Mouse (Mus musculus): ENCODE data around the gene Togaram2.
A peak's percentile ranks its signal among the peaks of the same experiment; 100 is the strongest.
"Not testable (repeated sequence)": the region's sequence is repeated elsewhere in the genome, so short reads cannot be mapped to it uniquely, and the experiment has no call there.

Togaram2 gene

GRCm38 (mm10) chr17:71673092-71673491, at the start of gene Togaram2:
Gene Togaram2 (plus strand): TSS chr17:71673261.
- DNase-seq (ENCODE audit: low spot score): peak; percentile 39

GRCm38 (mm10) chr17:71631806-71632205, 41.3 kb upstream of the Togaram2 start:
- DNase-seq (ENCODE audit: low spot score): no peak

GRCm38 (mm10) chr17:71633350-71633749, 39.7 kb upstream of the Togaram2 start:
- DNase-seq (ENCODE audit: low spot score): no peak

- DNase-seq (ENCODE audit: low spot score): no peak
Observed at GRCm38 (mm10) chr17:71636786-71637185, 36.3 kb upstream of the Togaram2 start.

DNA sequence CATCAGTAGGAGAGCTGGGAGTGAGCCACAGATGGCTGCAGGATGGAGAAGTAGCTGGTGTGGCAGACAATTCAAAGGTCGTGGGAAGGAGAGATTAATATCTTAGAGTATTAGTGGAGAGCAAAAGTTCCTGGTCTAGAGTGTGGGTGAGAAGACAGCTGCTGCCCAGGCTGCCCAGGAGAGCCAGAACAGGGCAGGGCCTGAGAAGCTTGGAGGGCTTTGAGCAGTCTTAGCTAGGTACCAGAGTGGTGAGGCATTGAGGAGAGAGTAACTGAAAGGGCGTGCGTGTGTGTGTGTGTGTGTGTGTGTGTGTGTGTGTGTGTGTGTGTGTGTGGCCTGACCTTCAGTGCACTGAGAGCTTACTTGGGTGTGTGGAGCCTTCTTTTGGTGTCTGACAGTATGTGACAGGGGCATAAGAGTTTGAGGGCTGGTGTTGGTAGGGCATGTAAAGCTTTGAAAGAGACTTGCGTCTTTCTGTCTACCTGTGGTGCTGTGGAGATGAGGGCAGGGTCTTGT, 35.3 kb upstream of the Togaram2 start:
- no peak for DNase-seq (ENCODE audit: low spot score)

GRCm38 (mm10) chr17:71639056-71639455, 34.0 kb upstream of the Togaram2 start:
- DNase-seq (ENCODE audit: low spot score): not testable (repeated sequence)

GRCm38 (mm10) chr17:71640421-71641085, 32.5 kb upstream of the Togaram2 start:
- no peak for DNase-seq (ENCODE audit: low spot score)

DNA sequence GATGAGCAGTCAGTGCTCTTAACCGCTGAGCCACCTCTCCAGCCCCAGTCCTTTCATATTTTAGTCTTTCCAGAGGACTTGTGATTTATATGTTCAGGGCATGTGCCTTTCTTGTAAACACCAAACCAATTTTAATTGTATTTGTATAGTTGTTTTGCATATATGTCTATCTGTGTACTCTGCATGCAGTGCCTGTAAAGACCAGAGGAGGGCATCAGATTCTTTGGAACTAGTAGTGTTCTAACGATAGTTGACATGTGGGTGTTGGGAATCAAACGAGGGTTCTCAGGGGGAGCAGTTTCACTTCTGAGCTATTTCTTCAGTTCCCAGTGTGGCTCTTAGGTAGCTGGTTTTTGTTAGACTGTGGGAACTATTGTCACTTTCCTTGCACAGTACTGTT, 30.9 kb upstream of the Togaram2 start:
- no peak for DNase-seq (ENCODE audit: low spot score)

DNA sequence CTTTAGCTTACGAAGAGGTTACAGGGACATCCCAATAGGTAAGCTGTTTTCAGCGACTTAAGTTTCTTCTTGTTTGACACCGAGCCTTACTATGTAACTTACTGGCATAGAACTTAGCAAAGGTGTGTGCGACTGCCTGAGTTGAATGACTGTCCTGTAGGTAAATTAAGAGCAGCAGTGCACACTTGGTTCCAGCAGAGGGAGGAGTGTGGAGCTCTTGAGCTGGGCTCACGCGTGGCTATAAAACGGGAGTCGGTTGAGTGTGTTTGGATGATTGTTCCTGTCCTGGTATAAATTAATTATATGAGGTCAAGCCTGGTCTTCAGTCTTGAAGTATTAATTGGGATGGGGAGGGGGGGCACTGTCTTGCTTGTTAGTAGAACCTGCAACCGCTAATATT, 23.1 kb upstream of the Togaram2 start:
- no peak for DNase-seq (ENCODE audit: low spot score)

DNA sequence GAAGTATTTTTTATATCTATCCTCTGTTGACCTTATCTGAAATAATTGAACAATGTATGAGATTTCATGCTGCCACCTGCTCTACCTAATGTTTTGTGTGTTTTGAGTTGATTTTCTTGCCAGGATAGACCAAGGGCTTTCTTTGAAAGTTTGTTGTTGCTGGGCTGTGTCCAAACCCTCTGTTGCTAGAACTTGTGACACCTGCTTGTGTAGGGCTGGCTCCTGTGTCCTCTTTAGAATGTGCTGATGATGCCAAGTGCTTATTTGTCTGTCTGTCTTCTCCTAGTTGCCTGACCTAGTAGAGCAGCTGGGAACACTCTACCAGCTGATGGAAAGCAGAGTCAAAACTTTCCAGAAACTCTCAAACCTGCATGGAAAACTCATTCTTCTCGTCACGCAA, 20.6 kb upstream of the Togaram2 start:
- DNase-seq (ENCODE audit: low spot score): no peak

GRCm38 (mm10) chr17:71652934-71653333, 20.1 kb upstream of the Togaram2 start:
- DNase-seq (ENCODE audit: low spot score): no peak

GRCm38 (mm10) chr17:71657521-71657920, 15.5 kb upstream of the Togaram2 start:
- no peak for DNase-seq (ENCODE audit: low spot score)

GRCm38 (mm10) chr17:71658666-71659065, 14.4 kb upstream of the Togaram2 start:
- DNase-seq (ENCODE audit: low spot score): no peak

- no peak for DNase-seq (ENCODE audit: low spot score)
Observed at GRCm38 (mm10) chr17:71660390-71660789, 12.7 kb upstream of the Togaram2 start.

DNA sequence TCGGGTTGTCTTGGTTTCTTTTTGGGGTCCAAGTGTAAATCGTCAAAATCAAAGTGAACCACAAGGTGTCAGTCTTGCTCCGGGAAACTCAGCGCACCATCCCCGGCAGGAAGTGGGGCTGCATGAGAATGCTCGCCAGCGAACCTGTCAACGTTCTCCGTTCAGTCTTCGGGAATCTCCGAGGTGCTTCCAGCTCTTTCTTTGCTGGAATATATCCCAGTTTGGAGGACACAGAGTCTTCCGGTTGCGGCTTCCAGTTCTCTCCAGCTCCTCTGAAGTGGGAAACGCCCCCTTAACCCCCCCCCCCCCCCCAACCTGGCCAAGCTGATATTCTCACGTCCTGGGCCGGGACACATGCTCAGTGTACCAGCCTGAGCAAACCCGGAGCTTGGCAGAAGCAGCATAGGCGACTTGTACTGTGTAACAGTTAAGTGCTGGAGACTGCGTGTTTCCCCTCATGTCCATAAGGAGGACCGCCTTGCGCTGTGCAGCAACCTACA, 10.3 kb upstream of the Togaram2 start:
- peak; percentile 60 for DNase-seq (ENCODE audit: low spot score)

- DNase-seq (ENCODE audit: low spot score): no peak
Observed at GRCm38 (mm10) chr17:71663491-71663890, 9.6 kb upstream of the Togaram2 start.

- no peak for DNase-seq (ENCODE audit: low spot score)
Observed at GRCm38 (mm10) chr17:71664172-71664571, 8.9 kb upstream of the Togaram2 start.

DNA sequence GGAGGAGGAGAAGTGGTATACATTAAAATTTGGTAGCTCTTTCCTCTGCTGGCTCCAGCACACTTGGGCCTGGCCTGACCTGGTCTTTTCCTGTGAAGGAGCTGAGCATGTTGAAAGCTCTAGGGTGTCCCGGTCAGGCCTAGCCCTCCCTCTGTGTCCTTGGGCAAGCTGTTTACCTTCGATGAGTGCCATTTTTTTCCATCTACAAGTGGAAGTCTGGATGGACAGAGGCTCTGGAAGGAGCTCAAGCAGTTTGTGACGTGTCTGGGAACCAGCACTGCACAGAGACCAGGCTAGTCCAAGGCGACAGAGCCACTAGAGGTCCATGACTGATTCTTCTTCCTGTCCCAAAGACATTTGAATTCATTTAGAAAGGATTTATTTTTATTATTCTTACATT, 7.9 kb upstream of the Togaram2 start:
- DNase-seq (ENCODE audit: low spot score): no peak

- DNase-seq (ENCODE audit: low spot score): no peak
Observed at GRCm38 (mm10) chr17:71669511-71669910, 3.5 kb upstream of the Togaram2 start.

DNA sequence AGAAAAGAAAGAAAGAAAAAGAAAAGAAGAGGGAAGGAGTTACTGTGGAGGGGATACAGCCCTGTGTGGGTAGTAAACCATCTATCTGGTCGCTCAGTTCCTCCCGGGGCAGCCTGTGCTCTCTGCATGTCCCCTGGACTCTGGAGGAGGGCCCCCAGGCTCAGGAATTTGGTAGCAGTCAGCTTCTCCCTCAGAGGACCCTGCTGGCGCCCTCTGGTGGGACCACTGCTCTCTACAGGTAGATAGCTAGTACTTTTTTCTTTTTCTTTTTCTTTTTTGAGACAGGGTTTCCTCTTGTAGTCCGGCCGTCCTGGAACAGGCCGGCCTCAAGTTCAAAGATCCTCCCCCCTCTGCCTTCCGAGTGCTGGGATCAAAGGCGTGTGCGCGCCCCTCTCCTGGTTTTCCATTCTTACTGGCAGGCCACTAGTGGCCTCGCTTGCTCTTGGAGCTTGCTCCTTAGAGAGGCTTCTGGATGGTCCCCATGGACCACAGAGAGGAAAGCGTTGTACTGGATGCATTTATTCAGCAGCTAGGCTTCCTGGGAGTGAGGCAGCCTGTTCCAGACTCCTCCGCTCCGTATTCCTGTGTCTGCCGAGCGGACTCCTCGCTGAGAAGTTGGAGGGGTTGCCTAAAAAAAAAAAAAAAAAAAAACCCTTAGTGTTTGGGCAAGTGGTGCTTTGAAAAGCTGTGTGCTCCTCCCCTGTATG, 1.1 kb upstream of the Togaram2 start:
- peak; percentile 54 for DNase-seq (ENCODE audit: low spot score)

DNA sequence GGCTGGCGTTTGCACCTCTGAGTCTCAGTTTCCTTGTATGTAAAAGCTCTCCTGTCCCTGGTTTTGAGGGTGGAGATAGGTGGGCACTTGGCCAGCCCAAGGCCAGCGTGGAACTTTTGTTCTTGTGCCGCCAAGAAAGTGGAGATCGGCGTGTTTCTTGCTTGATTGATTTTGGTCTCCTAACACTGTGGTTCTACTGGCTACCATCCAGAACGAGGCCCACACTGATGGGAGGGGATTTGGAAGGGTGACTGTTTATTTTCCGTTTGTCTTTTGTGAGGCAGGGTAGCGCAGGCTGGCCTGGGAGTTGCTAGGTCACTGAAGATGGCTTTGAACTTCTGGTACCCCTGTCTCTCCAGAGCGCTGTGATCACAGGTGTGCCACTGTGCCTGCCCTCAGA, 875 bp downstream of the Togaram2 start:
- peak; percentile 43 for DNase-seq (ENCODE audit: low spot score)

DNA sequence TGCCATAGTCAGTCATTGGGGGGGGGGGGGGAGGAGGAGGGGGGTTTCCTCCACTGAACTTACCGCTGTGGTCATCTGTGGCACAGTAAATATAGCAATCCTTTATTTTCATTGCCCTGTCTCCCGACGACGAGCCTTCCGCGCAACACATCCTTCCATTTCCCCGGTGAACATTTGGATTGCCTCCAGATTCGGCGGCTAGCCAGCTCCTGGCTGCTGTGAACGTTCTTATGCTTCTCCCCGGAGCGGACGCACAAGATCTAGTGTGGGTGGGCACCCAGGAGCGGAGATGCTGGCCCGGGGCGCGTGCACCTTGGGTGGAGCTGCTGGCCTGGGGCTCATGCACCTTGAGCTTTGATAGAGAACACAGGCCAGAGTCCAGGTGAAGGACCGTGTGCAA, 1.8 kb downstream of the Togaram2 start:
- DNase-seq (ENCODE audit: low spot score): peak; percentile 52

- DNase-seq (ENCODE audit: low spot score): no peak
Observed at GRCm38 (mm10) chr17:71681666-71682065, 8.6 kb downstream of the Togaram2 start.

Measured in ovary, postnatal 36 days (tissue).